Mouse (Mus musculus) fibroblast of lung, adult 2 months (primary cell): Measurements from ENCODE around the gene Gtf2f1.

Source experiments
- DNase-seq: peaks from one replicate; pipeline ENCODE4 v3.0.0-alpha.2; 2011; ENCODE audit warnings: low read depth

Gene Gtf2f1

DNA sequence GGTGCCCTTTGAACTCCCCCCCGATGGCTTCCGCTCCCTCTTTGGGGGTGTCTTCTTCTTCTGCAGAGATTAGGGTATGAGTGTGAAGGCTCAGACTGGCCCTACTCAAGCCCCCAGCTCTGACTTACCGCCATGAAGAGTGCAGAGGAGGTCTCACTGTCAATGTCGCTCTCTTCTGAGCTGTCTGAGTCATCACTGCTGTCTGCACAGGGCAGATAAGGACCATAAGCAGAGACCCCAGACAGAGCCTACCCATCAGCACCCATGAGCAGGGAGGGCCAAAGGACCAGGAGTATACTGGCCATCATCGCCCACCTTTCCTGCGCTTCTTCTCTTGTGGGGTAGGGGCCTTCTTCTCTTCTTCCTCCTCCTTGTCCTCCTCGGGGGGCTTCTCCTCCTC lies 7.1 kb downstream of the Gtf2f1 start:
- no peak for DNase-seq

DNA sequence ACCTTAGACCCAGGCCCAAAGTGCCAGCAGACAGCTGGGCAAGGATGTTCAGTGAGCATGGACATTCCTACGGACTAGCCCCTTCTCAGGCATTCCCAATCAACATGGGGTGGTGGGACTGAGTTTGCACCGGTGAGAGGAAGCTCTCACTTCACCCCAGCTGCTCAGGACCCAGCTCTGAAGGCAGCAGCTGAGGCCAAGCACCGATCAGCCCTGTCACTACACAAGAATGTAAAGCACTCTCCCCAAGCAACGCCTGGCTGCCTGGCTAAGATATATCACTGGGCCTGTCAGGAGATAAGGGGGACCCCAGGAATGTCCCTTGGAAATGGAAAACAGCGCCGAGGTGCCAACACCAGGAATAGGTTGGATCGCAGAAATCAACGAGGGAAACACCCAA lies 9.9 kb downstream of the Gtf2f1 start:
- no peak for DNase-seq

DNA sequence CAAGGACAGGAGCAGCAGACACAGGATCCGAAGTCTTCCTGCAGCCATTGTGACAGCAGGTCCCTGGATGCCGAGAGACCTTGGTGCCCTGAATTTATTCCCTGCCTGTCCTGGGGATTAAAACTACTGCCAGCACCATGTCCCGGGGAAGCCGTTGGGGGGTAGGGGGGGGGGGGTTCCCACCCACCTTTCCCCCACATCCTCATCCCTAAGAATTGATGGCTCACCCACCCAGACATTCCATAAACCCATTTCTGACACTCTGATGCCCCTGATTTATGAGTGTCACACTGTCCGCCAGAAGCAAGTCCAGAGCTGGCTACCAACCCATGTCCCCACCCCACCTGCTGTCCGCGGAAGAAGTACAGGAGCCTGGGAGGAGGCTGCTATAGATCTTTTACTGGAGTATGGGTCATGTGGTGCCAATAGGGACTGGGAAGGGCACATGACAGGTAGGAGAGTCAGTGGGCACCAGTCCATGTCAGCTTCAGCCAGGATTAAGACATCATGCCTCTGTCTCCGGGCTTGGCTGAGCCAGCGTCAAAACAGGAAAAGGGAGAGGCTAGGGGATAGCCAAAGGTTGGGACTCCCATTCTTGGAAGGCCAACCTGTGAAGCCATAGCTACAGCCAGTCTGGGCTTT lies 11.0 kb downstream of the Gtf2f1 start, which contains the start of gene Pspn:
Gene Pspn (minus strand): TSS at position 51 of the 642 bp plus-strand sequence.
- no peak for DNase-seq

- no peak for DNase-seq
Measured at GRCm38 (mm10) chr17:56999414-56999813, 11.7 kb downstream of the Gtf2f1 start.

GRCm38 (mm10) chr17:56997029-56997667 lies 13.9 kb downstream of the Gtf2f1 start, which contains the start of gene Alkbh7:
Alkbh7 (plus strand) TSS chr17:56997339.
- DNase-seq: peak; percentile 99

DNA sequence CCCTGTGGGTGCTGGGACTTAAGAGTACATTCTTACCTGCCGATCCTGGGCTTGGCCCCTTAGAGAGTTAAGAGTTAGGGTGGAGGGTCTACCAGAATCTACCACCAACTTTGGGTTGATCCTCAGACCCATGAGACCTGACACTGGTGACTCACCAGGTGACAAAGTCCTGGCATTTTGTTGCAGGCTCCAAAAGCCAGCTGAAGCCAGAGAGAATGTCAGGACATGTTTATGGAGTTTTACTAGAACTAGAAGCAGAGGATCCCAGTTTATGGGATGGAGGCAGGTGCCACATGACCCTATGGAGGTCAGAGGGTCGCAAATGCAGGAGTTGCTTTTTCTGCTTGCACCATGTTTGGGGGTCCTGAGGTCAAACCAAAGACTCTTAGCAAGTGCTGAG lies 14.6 kb downstream of the Gtf2f1 start:
- DNase-seq: no peak

- DNase-seq: no peak
Measured at GRCm38 (mm10) chr17:56995046-56995445, 16.0 kb downstream of the Gtf2f1 start.

GRCm38 (mm10) chr17:56990966-56991365 lies 20.1 kb downstream of the Gtf2f1 start:
- no peak for DNase-seq

DNA sequence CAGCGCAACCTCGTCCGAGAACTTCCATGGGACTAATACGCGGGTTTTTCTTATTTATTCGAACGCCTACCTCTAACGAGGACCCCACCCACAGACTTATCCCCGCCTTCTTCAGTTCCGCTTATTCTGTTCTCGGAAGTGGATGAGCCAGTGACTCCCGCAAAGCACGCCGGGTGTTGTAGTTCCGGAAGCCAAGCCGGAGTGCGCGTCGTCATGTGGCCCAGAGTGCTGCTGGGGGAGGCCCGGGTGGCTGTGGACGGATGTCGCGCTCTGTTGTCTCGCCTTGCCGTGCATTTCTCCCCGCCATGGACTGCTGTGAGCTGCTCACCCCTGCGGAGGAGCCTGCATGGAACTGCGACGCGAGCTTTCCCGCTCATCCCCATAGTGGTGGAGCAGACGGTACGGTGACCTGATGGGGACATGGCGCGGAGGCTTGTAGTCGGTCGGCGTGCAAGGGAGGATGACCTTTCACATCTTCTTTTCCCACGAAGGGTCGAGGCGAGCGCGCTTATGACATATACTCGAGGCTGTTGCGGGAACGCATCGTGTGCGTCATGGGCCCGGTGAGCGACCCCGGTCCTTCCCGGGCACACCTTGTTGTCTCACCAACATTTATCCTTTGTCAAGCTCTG lies 20.9 kb downstream of the Gtf2f1 start, which contains the start of gene Clpp:
Gene Clpp (plus strand): TSS at position 191 of the 632 bp plus-strand sequence.
- peak; percentile 92 for DNase-seq

GRCm38 (mm10) chr17:56989467-56990114 lies 21.5 kb downstream of the Gtf2f1 start:
- no peak for DNase-seq

DNA sequence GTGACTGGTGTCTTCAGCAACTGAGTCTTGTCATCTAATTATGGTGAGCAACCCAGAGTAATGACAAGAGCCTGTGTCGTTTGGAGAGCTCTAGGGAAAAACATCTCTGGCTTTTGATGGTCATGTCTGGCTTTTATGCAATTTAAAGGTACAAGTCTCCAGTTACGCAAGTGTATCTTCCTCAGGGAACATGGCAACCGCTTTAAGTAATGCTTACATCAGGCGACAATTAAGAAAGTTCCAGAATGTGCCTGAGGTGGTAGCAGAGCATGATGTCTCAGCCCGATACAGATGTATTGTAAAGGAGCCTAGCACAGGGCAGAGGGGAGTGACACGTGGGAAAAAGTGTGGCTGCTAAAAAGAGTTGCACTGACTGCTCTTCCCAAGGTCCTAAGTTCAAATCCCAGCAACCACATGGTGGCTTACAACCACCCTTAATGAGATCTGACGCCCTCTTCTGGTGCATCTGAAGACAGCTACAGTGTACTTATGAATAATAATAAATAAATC lies 22.1 kb downstream of the Gtf2f1 start:
- DNase-seq: no peak

GRCm38 (mm10) chr17:56988441-56988840 lies 22.6 kb downstream of the Gtf2f1 start:
- DNase-seq: no peak

- DNase-seq: no peak
Measured at GRCm38 (mm10) chr17:56986105-56986805, 24.8 kb downstream of the Gtf2f1 start.

DNA sequence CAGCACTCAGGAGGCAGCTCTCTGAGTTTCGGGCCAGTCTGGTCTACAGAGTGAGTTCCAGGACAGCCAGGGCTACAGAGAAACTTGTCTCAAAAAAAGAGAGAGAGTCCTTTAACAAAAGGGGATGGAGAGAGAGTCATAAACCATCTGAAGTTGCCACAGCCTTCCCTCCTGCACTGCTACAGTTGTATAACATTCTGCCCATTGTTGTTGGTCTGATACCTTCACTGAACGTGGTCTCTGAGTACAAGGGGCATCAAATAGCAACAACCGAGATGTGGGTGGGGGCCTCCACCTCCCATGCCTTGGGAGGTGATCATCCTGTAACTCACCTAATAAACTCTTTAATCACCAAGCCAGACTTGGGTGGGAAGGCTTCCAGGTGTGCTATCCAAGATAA lies 25.4 kb downstream of the Gtf2f1 start:
- no peak for DNase-seq

DNA sequence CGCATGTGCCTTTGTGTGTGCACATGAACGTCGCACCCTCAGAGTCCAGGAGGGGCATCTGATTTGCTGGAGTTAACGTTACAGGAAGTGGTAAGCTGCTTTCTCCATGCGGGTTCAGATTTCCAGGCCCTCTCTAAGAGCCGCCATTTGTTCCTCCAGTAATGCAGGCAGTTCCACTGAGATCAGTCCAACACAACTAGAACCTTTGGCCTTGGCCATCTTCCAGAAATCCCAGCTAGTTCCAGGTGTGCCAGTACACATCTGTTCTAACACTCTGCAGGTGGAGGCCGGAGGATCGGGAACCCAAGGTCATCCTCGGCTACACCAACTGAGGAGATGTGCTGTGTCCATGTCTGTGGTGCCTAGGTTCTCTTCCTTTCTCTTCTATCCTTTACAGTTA lies 26.2 kb downstream of the Gtf2f1 start:
- no peak for DNase-seq

DNA sequence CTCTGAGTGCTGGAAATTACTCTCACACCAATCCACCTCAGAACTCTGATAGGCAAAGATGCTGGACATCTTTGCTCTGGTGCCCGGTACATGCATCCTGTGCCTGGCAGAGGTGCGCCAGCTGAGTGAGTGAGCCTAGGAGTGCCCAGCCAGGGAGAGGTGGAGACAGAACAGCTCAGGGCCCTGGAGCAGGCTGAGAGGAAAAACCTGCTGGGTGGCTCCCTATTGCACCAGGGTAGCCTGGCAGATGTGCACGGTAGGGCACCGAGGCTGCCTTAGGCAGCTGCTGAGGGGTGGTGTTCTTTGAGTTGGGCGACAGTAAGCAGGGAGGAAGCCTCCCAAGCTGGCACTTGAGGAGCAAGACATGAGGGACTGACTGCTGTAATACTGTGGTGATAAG lies 29.1 kb downstream of the Gtf2f1 start, which contains the start of gene Acer1:
Gene Acer1 (minus strand): TSS at position 114 of the 400 bp plus-strand sequence.
- DNase-seq: no peak

- DNase-seq: no peak
Measured at GRCm38 (mm10) chr17:56981049-56981448, 30.0 kb downstream of the Gtf2f1 start.

GRCm38 (mm10) chr17:56979524-56979923 lies 31.6 kb downstream of the Gtf2f1 start:
- DNase-seq: no peak

DNA sequence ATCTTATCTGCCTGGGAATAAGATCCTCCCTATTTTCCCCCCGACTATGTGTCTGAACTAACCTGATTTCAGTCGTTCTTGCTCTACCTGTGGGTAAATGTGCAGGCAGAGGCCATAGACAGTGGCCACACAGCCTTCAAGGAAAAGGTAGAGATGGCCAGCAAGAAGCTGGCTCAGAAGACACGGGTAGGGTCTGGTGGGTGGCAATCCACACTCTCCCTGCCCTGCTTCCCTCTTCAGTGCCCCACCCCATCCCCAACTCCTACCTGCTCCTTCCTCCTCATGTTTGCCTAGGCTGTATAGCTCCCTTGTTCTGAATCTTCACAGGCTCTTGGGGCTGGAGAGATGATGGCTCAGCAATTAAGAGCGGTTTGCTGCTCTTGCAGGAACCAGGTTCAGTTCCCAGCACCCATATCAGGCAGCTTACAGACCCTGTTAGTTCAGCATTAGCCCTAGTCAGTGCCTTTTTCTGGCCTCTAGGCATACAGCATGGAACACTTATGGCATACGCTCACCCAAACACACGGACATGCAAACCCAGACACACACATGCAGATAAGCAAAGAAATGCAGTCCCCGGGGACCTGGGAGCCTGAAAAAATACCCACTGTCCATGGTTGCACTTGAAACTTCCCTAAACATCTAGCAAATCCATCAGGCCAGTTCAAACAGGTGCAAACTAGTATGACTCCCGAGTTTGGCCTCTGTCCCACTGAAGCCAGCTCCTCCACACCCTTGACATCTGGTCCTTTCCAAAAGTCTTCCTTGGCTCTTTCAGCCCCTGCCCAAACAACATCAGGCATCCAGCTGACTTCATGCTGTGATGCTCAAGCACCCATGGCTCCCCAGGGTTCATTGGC lies 34.3 kb downstream of the Gtf2f1 start:
- DNase-seq: no peak

GRCm38 (mm10) chr17:56975391-56975790 lies 35.7 kb downstream of the Gtf2f1 start:
- DNase-seq: no peak
